Mouse (Mus musculus) CH12.LX (cell line): ENCODE data around the gene Kalrn.

Experiments
- CHD2 ChIP-seq: IDR thresholded peaks from 2 replicates; pipeline ENCODE4 v1.6.1; 2011; ENCODE audit warnings: low read length, improper control_type of control experiment
- CTCF ChIP-seq, 2 experiments: IDR thresholded peaks in 1 of 2; conservative IDR thresholded peaks in 1 of 2; 2 replicates each; pipeline ENCODE4 v1.5.1; 2011 to 2012; ENCODE audit warnings: low read depth in 2 of 2, low read length in 2 of 2, improper control_type of control experiment in 1 of 2, inconsistent platforms in 1 of 2, mild to moderate bottlenecking in 1 of 2, moderate library complexity in 1 of 2
- EP300 ChIP-seq: IDR thresholded peaks from 2 replicates; pipeline ENCODE4 v1.6.1; 2011; ENCODE audit warnings: low read length, improper control_type of control experiment
- GABPA ChIP-seq: IDR thresholded peaks from 2 replicates; pipeline ENCODE4 v1.6.1; 2012; ENCODE audit warnings: low read depth, low read length, improper control_type of control experiment, inconsistent platforms; ENCODE audit not compliant: insufficient replicate concordance
- HCFC1 ChIP-seq: IDR thresholded peaks from 2 replicates; pipeline ENCODE4 v1.6.1; 2012; ENCODE audit warnings: low read depth, mild to moderate bottlenecking, inconsistent platforms, low read length, improper control_type of control experiment
- MAX ChIP-seq: IDR thresholded peaks from 2 replicates; pipeline ENCODE4 v1.6.1; 2011; ENCODE audit warnings: low read length, improper control_type of control experiment
- MXI1 ChIP-seq: IDR thresholded peaks from 2 replicates; pipeline ENCODE4 v1.6.1; 2011; ENCODE audit warnings: mild to moderate bottlenecking, low read depth, low read length, improper control_type of control experiment
- NELFE ChIP-seq: IDR thresholded peaks from 2 replicates; pipeline ENCODE4 v1.6.1; 2011; ENCODE audit warnings: low read depth, low read length, improper control_type of control experiment
- POLR2A ChIP-seq: IDR thresholded peaks from 2 replicates; pipeline ENCODE4 v1.6.1; 2011; ENCODE audit warnings: low read depth, mild to moderate bottlenecking, improper control_type of control experiment, low read length
- ZKSCAN1 ChIP-seq: IDR thresholded peaks from 2 replicates; pipeline ENCODE4 v1.6.1; 2012; ENCODE audit warnings: low read depth, inconsistent platforms, low read length, improper control_type of control experiment, borderline replicate concordance
- ZNF384 ChIP-seq: IDR thresholded peaks from 2 replicates; pipeline ENCODE4 v1.6.1; 2012; ENCODE audit warnings: low read depth, low read length, improper control_type of control experiment, inconsistent platforms

DNA sequence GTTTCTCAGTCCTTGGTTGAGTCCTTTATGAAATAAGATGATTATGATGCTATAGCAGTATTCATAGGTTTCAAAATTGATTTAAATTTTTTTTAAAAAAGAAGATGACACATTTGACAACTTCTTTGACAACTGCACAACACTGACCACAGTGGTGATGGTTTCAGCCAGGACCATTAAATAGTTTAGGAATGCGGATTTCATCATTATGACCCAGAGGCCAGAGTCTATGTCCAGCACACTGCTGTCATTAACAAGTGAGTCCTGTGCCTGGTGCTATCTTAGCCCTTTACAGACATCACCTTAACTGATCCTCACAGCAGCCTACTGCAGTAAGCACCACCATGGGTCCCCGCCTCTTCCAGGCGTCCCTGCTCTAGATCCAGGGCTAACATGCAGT lies 484.3 kb downstream of the Kalrn start:
- TF ChIP-seq CTCF (conservative IDR thresholded peaks at IDR 0.05 in 1 of 2, IDR thresholded peaks at IDR 0.05 in 1 of 2; ENCODE audit: low read depth in 2 of 2, low read length in 2 of 2) (no peak), HCFC1 (no peak), NELFE (no peak), ZKSCAN1 (no peak), EP300 (no peak), MXI1 (no peak), POLR2A (no peak), CHD2 (no peak), MAX (no peak), GABPA (no peak), ZNF384 (no peak)
